Comparison of ENCODE assay signal across 9 mouse cellular contexts in the genomic region with DNA sequence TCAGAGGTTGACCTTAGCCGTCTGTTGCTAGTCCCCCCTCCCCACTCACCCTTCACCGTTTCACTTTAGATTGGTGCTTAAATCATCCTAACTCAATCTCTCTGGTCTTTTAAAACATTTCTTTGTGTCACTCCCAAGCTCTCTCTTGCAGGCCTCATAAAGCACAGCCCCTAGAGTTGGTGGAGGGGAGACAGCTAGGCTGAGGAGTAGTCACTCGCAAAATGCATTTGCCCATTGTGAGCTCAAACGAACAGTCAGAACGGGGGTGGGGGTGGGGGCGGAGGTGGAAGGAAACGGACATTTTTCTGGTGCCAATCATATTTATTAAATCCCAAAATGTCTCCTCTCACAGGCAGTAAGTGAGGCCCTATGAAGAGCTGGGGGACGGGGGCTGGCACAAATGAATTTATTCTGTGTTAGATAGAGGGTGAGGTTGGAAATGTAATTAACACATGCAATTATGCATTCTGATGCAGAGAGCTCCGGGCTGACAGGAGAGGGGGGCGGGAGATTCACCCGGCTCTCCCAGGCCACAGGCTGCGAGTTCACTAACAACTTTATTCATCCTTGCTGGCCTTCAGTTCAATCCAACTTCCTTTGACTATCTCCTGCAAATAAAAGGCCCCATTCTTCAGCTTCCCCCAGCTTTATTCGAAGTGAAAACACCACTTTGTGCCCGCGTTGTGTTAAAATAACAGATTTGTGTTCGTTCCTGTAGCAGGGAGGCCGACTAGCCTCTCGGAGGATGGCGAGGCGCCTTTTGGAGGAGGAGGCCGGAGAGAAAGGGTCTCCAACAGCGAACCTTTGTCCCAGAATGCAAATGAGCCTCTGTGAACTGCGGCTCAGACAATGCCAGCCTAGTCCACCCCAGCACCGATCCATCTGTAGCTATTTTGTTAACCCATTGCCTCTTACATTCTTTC.
DNase-seq lines count a peak whose midpoint lies in the region; ATAC-seq lines count a peak whose summit lies in the region.
"Had no signal": no experiment of that assay in that cellular context is flagged by ENCODE, and none has a peak within 500 bp of the region (broad histone marks: within the 10 kb centered on the region; RNA-seq: fewer than 3 reads in every experiment).

No protein-coding gene starts in this region.

- H3K9me3 ChIP-seq in heart, embryonic 10.5 days: no peaks in the 10 kb centered on the region
- H3K9me3 ChIP-seq in forebrain, embryonic 13.5 days (replicated peaks): no peaks in the 10 kb centered on the region
- no peaks in the 10 kb centered on the region for H3K9me3 ChIP-seq in intestine, embryonic 16.5 days (ENCODE audit: control insufficient read depth, low read length)
- H3K9me3 ChIP-seq: limb, embryonic 13.5 days had no signal

- H3K4me2 ChIP-seq in forebrain, embryonic 13.5 days: peak overlapping the region; percentile 46
- H3K4me2 ChIP-seq in intestine, embryonic 16.5 days (ENCODE audit: low read depth, low read length): no peak overlapping the region
- H3K4me2 ChIP-seq: limb, embryonic 13.5 days had no signal

- peaks cover 42% of the 10 kb centered on the region for H3K27me3 ChIP-seq in heart, embryonic 10.5 days (ENCODE audit: insufficient read depth, poor library complexity, severe bottlenecking)
- H3K27me3 ChIP-seq in forebrain, embryonic 13.5 days: peaks cover 75% of the 10 kb centered on the region
- H3K27me3 ChIP-seq in intestine, embryonic 16.5 days (replicated peaks; ENCODE audit: control insufficient read depth, insufficient read depth, low read length): peaks cover 5% of the 10 kb centered on the region

- WGBS in heart, embryonic 10.5 days: 13% methylated on average over 24 of the region's 24 CpGs
- 2% methylated on average over 24 of the region's 24 CpGs for WGBS in forebrain, embryonic 13.5 days
- WGBS in intestine, embryonic 16.5 days: 41% methylated on average over 24 of the region's 24 CpGs

- H3K36me3 ChIP-seq in heart, embryonic 10.5 days: no peaks in the 10 kb centered on the region
- no peaks in the 10 kb centered on the region for H3K36me3 ChIP-seq in forebrain, embryonic 13.5 days (ENCODE audit: poor library complexity, severe bottlenecking)
- no peaks in the 10 kb centered on the region for H3K36me3 ChIP-seq in intestine, embryonic 16.5 days (ENCODE audit: control insufficient read depth, insufficient read depth, low read length)
- H3K36me3 ChIP-seq: limb, embryonic 13.5 days had no signal

- H3K27ac ChIP-seq in heart, embryonic 10.5 days: peak overlapping the region; percentile 23; the same call in 1 of the 2 replicates
- H3K27ac ChIP-seq in forebrain, embryonic 13.5 days: peak overlapping the region; percentile 65; the same call in 1 of the 2 replicates
- no peak overlapping the region for H3K27ac ChIP-seq in intestine, embryonic 16.5 days (ENCODE audit: low read length)
- H3K27ac ChIP-seq: limb, embryonic 13.5 days had no signal

- no peak for DNase-seq in heart, embryonic 10.5 days (ENCODE audit: low spot score)
- no peak for DNase-seq in heart, adult 18-20 months
- DNase-seq in layer of hippocampus, postnatal 14 days (ENCODE audit: low spot score in 2 of 2): peak; percentile 39 to 57
- DNase-seq in retina, embryonic 14.5 days (ENCODE audit: low spot score): peak; percentile 86
- no peak for DNase-seq in gastrocnemius, postnatal 25 days
- no peak for DNase-seq in kidney, postnatal 10 days

- H3K4me1 ChIP-seq in heart, embryonic 10.5 days: peaks cover 46% of the 10 kb centered on the region
- H3K4me1 ChIP-seq in forebrain, embryonic 13.5 days: peaks cover 60% of the 10 kb centered on the region
- H3K4me1 ChIP-seq in intestine, embryonic 16.5 days (ENCODE audit: control insufficient read depth, insufficient read depth, low read length): peaks cover 9% of the 10 kb centered on the region

- peak; percentile 93 for ATAC-seq in forebrain, embryonic 13.5 days
- ATAC-seq in intestine, embryonic 16.5 days: no peak

- H3K9ac ChIP-seq in forebrain, embryonic 13.5 days: no peak overlapping the region
- no peak overlapping the region for H3K9ac ChIP-seq in intestine, embryonic 16.5 days (ENCODE audit: low read depth, low read length)
- H3K9ac ChIP-seq: limb, embryonic 13.5 days had no signal

- H3K4me3 ChIP-seq in heart, embryonic 10.5 days: no peak overlapping the region; the same call in 1 of the 2 replicates
- H3K4me3 ChIP-seq in forebrain, embryonic 13.5 days: 0 out of 2 replicates have a peak overlapping the region, but pooled peaks have one; percentile 2
- H3K4me3 ChIP-seq in intestine, embryonic 16.5 days (ENCODE audit: low read length): no peak overlapping the region
- H3K4me3 ChIP-seq: limb, embryonic 13.5 days had no signal

Comparison
In these comparisons a context has a peak if more than half of its experiments do, and no peak if none do; other contexts are left out.
1. DNase-seq: peak in layer of hippocampus, postnatal 14 days (2 of 2) and retina, embryonic 14.5 days (single experiment); none in heart, embryonic 10.5 days (single experiment), heart, adult 18-20 months (0 of 2), gastrocnemius, postnatal 25 days (single experiment) and kidney, postnatal 10 days (single experiment).